Comparison of ENCODE assay signal across 16 mouse cellular contexts in genomic region chr13:113860816-113861215, GRCm38 (mm10).
A peak's percentile ranks its signal among the peaks of the same experiment; 100 is the strongest.
DNase-seq lines count a peak whose midpoint lies in the region; ATAC-seq and TF ChIP-seq lines count a peak whose summit lies in the region.
"Had no signal": no experiment of that assay in that cellular context is flagged by ENCODE, and none has a peak within 500 bp of the region (broad histone marks: within the 10 kb centered on the region; RNA-seq: fewer than 3 reads in every experiment).

No protein-coding gene starts in this region.

- no peak overlapping the region for H3K4me2 ChIP-seq in kidney, embryonic 14.5 days (replicated peaks; ENCODE audit: low read depth, low read length)
- H3K4me2 ChIP-seq in limb, embryonic 14.5 days (replicated peaks; ENCODE audit: low read depth, low read length, severe bottlenecking), result no peak overlapping the region
- H3K4me2 ChIP-seq: embryonic facial prominence, embryonic 13.5 days; hindbrain, embryonic 14.5 days; neural tube, embryonic 12.5 days had no signal

- peak; percentile 70 to 83 for DNase-seq in cerebellum, postnatal 10 days
- no peak for DNase-seq in cerebellum, adult 11-12 months
- DNase-seq in kidney, postnatal 14 days, result peak; percentile 36
- no peak for DNase-seq in MEL (ENCODE audit: low read depth, low spot score)
- DNase-seq in limb, embryonic 14.5 days (ENCODE audit: low spot score), result no peak
- no peak for DNase-seq in lung, postnatal 4 days
- no peak for DNase-seq in left cerebral cortex, postnatal 10 days (ENCODE audit: extremely low spot score in 1 of 2, low spot score in 2 of 2)
- DNase-seq: adrenal gland, adult 8-10 months; kidney, adult 18-20 months; thymus, postnatal 4 days had no signal

- no peak overlapping the region for H3K4me3 ChIP-seq in kidney, embryonic 14.5 days (ENCODE audit: low read length)
- H3K4me3 ChIP-seq in MEL (ENCODE audit: control insufficient read depth in 1 of 2, insufficient read depth in 1 of 2, low read depth in 2 of 2, low read length in 2 of 2), result no peak overlapping the region
- H3K4me3 ChIP-seq in limb, embryonic 14.5 days (replicated peaks; ENCODE audit: low read length), result no peak overlapping the region
- H3K4me3 ChIP-seq: embryonic facial prominence, embryonic 13.5 days; layer of hippocampus, adult 2 months; left cerebral cortex, adult 2 months; neural tube, embryonic 12.5 days had no signal

- H3K79me2 ChIP-seq in MEL (ENCODE audit: control insufficient read depth, insufficient read depth, low read length, poor library complexity), result no peaks in the 10 kb centered on the region; the same call in 1 of the 2 replicates

- H3K9me3 ChIP-seq in kidney, embryonic 14.5 days (ENCODE audit: control insufficient read depth, low read length), result no peaks in the 10 kb centered on the region
- H3K9me3 ChIP-seq in MEL (replicated peaks; ENCODE audit: insufficient read depth, low read length), result no peaks in the 10 kb centered on the region
- no peaks in the 10 kb centered on the region for H3K9me3 ChIP-seq in limb, embryonic 14.5 days (ENCODE audit: control insufficient read depth, low read length)
- H3K9me3 ChIP-seq: embryonic facial prominence, embryonic 13.5 days; neural tube, embryonic 12.5 days had no signal

- H3K27ac ChIP-seq in kidney, embryonic 14.5 days (ENCODE audit: low read depth, low read length), result no peak overlapping the region
- H3K27ac ChIP-seq in MEL (ENCODE audit: control insufficient read depth, low read depth, low read length), result peak overlapping the region; percentile 43
- 0 out of 2 replicates have a peak overlapping the region, but pooled peaks have one; percentile 29 for H3K27ac ChIP-seq in limb, embryonic 14.5 days (replicated peaks; ENCODE audit: low read depth, low read length)
- H3K27ac ChIP-seq: embryonic facial prominence, embryonic 13.5 days; hindbrain, embryonic 14.5 days; layer of hippocampus, adult 2 months; left cerebral cortex, adult 2 months; neural tube, embryonic 12.5 days had no signal

- TF ChIP-seq RAD21 in MEL (IDR thresholded peaks at IDR 0.05; ENCODE audit: low read depth, low read length), result no peak

- no peak overlapping the region for H3K9ac ChIP-seq in kidney, embryonic 14.5 days (ENCODE audit: low read depth, low read length)
- peak overlapping the region; percentile 9; the same call in 1 of the 2 replicates for H3K9ac ChIP-seq in MEL (ENCODE audit: control insufficient read depth, low read depth, low read length, poor library complexity, severe bottlenecking)
- H3K9ac ChIP-seq in limb, embryonic 14.5 days (ENCODE audit: low read depth, low read length, severe bottlenecking), result no peak overlapping the region
- H3K9ac ChIP-seq: embryonic facial prominence, embryonic 13.5 days; hindbrain, embryonic 14.5 days; neural tube, embryonic 12.5 days had no signal

- TF ChIP-seq CTCF in MEL (IDR thresholded peaks at IDR 0.05 in 2 of 3, conservative IDR thresholded peaks at IDR 0.05 in 1 of 3; ENCODE audit: control insufficient read depth in 1 of 3, insufficient read depth in 1 of 3, low read depth in 2 of 3, low read length in 3 of 3, poor library complexity in 1 of 3, severe bottlenecking in 1 of 3), result no peak

- intact Hi-C loops in left cerebral cortex, postnatal 10 days (cut with DNase I), result loop anchor here (10.0 kb wide), 1 partner anchor 536 kb away; no protein-coding TSS in a partner anchor

- ATAC-seq in kidney, embryonic 14.5 days (ENCODE audit: low FRiP score, low TSS enrichment), result no peak
- ATAC-seq in limb, embryonic 14.5 days (ENCODE audit: low FRiP score, low read depth), result no peak

- TF ChIP-seq EP300 in MEL (IDR thresholded peaks at IDR 0.05; ENCODE audit: low read depth in 1 of 2, low read length in 2 of 2), result no peak

- H3K36me3 ChIP-seq in kidney, embryonic 14.5 days (ENCODE audit: control insufficient read depth, insufficient read depth, low read length), result no peaks in the 10 kb centered on the region
- H3K36me3 ChIP-seq in MEL (ENCODE audit: control insufficient read depth in 1 of 2, insufficient read depth in 2 of 2, low read length in 2 of 2), result peaks cover 0 to 33% of the 10 kb centered on the region in 2 experiments; a peak in 2 of 4 replicates
- H3K36me3 ChIP-seq in limb, embryonic 14.5 days (ENCODE audit: control insufficient read depth, insufficient read depth, low read length), result no peaks in the 10 kb centered on the region
- H3K36me3 ChIP-seq: embryonic facial prominence, embryonic 13.5 days; neural tube, embryonic 12.5 days had no signal

- no peak for TF ChIP-seq POLR2A in MEL (IDR thresholded peaks at IDR 0.05; ENCODE audit: control insufficient read depth in 1 of 2, insufficient read depth in 1 of 2, low read depth in 1 of 2, low read length in 2 of 2, poor library complexity in 1 of 2)
- TF ChIP-seq POLR2A in limb, embryonic 14.5 days (IDR thresholded peaks at IDR 0.05; ENCODE audit: borderline replicate concordance, extremely low read depth, insufficient read depth, insufficient read length), result no peak

- 70% methylated on average over 4 of the region's 4 CpGs for WGBS in kidney, embryonic 14.5 days
- WGBS in limb, embryonic 14.5 days, result 54% methylated on average over 4 of the region's 4 CpGs

- no peaks in the 10 kb centered on the region for H3K27me3 ChIP-seq in kidney, embryonic 14.5 days (ENCODE audit: control insufficient read depth, insufficient read depth, low read length)
- no peaks in the 10 kb centered on the region for H3K27me3 ChIP-seq in MEL (ENCODE audit: control insufficient read depth in 1 of 2, insufficient read depth in 2 of 2, low read length in 2 of 2)
- no peaks in the 10 kb centered on the region for H3K27me3 ChIP-seq in limb, embryonic 14.5 days (ENCODE audit: control insufficient read depth, insufficient read depth, low read length)
- H3K27me3 ChIP-seq: embryonic facial prominence, embryonic 13.5 days; neural tube, embryonic 12.5 days had no signal

- H3K4me1 ChIP-seq in kidney, embryonic 14.5 days (ENCODE audit: control insufficient read depth, insufficient read depth, low read length), result peaks cover 15% of the 10 kb centered on the region; the same call in 1 of the 2 replicates
- peaks cover 26 to 39% of the 10 kb centered on the region in 2 experiments for H3K4me1 ChIP-seq in MEL (ENCODE audit: control insufficient read depth in 1 of 2, insufficient read depth in 2 of 2, low read length in 2 of 2)
- H3K4me1 ChIP-seq in limb, embryonic 14.5 days (ENCODE audit: control insufficient read depth, insufficient read depth, low read length), result peaks cover 20% of the 10 kb centered on the region
- H3K4me1 ChIP-seq: neural tube, embryonic 12.5 days had no signal

TF ChIP-seq in MEL, 35 proteins besides CTCF, POLR2A, EP300 and RAD21:
- TF ChIP-seq RCOR1 (IDR thresholded peaks at IDR 0.05; ENCODE audit: low read depth, low read length) (no peak), MXI1 (IDR thresholded peaks at IDR 0.05; ENCODE audit: low read depth, low read length) (no peak), USF2 (IDR thresholded peaks at IDR 0.05; ENCODE audit: borderline replicate concordance in 1 of 2, insufficient read depth in 1 of 2, low read depth in 1 of 2, low read length in 2 of 2) (no peak), CHD1 (IDR thresholded peaks at IDR 0.05; ENCODE audit: low read depth, low read length) (no peak)

Comparison
In these comparisons a context has a peak if more than half of its experiments do, and no peak if none do; other contexts are left out.
1. DNase-seq: peak in cerebellum, postnatal 10 days (2 of 2) and kidney, postnatal 14 days (single experiment); none in cerebellum, adult 11-12 months (single experiment), MEL (single experiment), limb, embryonic 14.5 days (single experiment), lung, postnatal 4 days (0 of 2) and left cerebral cortex, postnatal 10 days (0 of 2).